Mouse (Mus musculus) thymus, postnatal 36 days (tissue): ENCODE results near the gene Mtmr3.
"Not testable (repeated sequence)": the region's sequence is repeated elsewhere in the genome, so short reads cannot be mapped to it uniquely, and the experiment has no call there.

Source experiments
- DNase-seq, 2 experiments: peaks; one replicate each; pipeline ENCODE4 v3.0.0; 2022; ENCODE audit warnings: mixed read lengths in 2 of 2

Gene Mtmr3

DNA sequence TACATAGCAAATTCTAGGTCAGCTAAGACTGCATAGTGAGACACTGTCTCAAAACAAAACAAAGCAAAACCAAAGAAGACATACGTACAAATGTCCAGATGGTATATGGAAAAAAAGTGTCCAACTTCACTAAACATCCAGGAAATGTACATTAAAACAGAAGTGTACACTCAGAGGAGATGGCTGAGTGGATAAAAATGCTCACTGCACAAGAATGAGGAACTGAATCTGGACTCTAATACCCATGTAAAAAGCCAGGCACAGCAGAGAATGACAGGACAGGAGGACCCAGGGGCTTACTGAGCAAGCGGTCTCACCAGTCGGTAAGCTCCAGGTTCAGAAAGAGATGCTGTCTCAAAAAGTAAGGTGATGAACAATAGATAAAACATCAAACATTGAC is 5.3 kb upstream of the Mtmr3 start:
- DNase-seq = no peak

DNA sequence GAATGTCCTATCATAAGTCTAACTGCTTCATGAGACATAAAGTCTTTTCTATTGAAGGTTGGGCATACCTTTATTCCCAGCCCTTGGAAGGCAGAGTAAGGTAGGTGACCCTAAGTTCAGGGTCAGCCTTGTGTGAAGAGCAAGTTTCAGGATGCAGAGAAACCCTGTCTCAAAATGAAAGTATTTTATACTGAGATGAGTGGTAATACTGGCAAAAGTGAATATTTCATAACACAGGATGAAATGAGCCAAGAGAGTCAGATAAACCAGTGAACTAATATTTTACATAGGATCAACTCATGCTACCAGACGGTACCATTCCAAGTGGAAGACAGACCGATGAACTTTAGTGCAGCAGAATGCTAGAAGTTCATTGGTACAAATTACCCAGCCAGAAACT is 3.7 kb upstream of the Mtmr3 start:
- DNase-seq = no peak

GRCm38 (mm10) chr11:4593849-4594607 is 635 bp downstream of the Mtmr3 start:
- DNase-seq = no peak

DNA sequence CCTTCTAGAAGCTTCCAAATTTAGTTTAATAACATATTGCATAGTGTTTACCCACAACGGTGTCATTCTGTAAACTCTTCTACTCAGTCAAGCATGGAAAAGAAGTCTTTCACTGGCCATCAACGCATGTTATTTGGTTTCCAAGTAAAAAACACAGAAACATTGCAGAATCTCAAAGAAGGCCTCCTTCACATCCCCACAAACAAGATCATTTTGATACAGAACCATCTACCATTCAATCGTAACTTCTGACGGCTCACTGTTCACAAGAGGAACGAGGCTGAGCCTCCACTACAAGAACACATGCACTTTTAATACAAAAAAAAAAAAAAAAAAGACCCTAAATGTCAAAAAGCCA is 1.2 kb downstream of the Mtmr3 start:
- DNase-seq = no peak

DNA sequence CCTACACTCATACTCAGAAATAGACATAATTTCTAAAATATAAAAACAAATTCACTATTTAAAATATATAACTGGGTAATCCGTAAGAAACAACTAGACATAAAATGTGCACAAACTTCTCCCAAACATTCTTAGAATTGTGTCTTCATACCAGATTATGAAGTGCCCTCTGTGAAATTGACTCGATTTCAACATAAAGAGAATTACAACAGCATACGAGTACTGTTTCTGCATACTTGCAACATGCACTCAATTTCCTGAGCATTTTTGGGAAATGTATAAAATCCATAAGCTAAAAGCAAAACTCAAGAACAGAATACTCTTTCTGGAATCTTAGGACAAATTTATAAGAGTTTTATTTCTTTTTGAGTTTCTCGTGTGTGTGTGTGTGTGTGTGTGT is 2.9 kb downstream of the Mtmr3 start:
- DNase-seq = no peak

DNA sequence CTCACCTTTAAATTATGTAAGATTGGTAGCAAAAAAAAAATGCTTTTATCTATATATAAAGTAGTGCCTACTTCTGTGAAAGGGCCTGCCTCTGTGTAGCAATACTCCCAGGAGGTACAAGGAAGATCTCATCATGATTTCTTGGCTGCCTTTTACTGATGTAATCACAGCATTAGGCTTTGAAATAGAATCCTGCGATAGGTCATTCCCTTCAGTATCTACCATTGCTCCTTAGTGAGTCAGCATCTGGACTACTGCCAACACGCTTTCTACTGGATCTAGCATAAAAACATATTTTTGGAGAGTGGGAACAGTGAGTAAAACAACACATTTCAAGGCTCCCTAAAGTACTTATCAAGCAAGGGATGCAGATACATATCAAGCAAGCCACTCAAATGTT is 16.0 kb downstream of the Mtmr3 start:
- no peak for DNase-seq

- DNase-seq = no peak
These were observed 17.6 kb downstream of the Mtmr3 start for GRCm38 (mm10) chr11:4577079-4577478.

DNA sequence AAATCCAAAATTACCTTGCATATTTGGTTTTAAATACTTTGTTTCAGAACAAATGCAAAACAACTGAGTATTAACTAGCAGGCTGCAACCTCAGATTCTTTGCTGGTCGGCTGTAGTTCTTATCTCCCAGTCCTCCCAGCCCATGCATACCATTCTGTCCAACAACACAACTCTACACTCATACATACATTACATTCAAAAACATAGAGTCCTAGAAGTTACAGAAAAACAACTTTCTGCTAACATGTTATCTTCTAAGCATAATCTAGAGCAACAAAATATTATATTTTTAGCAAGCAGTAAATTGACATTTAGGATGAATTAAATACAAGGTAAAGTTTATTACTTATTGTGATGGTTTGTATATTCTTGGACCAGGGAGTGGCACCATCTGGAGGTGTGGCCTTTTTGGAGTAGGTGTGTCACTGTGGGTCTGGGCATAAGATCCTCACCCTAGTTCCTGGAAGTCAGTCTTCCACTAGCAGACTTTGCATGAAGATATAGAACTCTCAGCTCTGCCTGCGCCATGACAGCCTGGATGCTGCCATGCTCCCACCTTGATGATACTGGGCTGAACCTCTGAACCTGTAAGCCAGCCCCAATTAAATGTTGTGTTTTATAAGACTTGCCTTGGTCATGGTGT is 18.5 kb downstream of the Mtmr3 start:
- DNase-seq = not testable (repeated sequence)

DNA sequence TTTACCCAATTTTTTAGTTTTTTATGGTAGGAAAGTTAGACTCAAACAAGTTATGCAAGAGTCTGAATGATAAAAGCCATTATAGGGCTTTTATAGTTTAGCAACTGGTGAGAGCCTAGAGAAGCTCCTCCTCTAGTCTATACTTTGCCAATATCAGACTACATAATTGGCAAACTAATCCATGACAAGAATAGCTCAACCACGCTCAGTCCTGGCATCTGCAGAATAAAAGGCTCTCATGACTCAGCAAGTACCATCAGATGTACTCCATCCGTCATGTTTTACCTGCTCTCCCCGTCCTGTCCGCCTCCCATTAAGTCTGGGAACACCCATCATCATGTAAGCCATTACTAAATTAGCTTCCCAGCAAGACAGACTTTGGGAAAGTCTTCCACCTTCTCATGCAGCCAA is 23.2 kb downstream of the Mtmr3 start:
- no peak for DNase-seq

GRCm38 (mm10) chr11:4566333-4566732 is 28.3 kb downstream of the Mtmr3 start:
- no peak for DNase-seq

DNA sequence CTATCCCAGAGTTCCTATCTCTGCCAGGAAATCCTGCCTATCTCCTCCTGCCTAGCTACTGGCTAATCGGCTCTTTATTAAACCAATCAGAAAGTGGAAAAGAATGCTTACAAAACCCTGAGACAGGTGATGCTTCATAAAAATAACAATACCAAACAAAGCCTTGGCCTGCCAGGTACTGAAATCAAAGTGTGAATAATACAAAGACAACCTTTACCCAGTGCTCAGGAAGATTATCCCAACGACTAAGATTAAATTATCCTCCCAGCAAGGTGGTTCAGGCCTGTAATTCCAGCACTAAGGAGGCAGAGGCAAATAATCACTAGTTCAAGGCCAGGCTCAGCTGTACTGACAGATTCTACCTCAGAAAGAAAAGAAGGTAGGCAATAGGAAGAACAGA is 29.1 kb downstream of the Mtmr3 start:
- DNase-seq = no peak

DNA sequence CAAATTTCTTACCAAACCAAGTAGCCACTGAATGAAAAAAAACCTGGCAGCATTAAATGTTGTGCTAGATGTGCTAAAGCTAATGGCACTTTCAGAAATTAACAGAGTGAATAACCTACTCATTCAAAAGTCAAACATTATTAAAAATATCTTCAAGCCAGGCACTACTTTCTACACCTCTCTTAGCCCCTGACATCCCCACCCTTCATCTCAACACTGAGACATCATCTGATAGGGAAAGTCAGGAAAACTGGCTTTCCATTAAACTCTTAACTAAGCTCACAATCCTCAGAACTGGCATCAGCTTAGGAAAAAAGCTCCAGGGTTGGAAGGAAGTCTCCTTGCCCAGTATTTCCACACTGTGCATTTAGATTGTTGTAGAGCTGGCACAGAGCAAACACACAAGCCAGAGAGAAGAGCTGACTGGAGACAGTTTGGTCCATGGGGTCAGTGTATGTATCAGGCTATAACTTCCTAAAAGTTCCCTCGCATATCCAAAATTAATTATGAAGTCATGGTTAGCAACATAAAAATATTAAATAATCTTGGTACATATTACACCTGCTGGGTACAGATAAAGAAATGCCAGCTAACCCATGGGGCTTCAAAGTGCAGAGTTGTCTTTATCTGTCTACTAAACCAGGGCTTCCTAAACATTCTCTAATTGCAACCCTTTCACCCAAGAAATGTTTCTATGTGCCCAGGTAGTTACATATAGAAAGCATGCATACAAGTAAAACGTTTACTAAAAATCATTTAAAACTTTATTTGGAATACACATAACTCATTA is 41.2 kb downstream of the Mtmr3 start:
- DNase-seq = no peak

DNA sequence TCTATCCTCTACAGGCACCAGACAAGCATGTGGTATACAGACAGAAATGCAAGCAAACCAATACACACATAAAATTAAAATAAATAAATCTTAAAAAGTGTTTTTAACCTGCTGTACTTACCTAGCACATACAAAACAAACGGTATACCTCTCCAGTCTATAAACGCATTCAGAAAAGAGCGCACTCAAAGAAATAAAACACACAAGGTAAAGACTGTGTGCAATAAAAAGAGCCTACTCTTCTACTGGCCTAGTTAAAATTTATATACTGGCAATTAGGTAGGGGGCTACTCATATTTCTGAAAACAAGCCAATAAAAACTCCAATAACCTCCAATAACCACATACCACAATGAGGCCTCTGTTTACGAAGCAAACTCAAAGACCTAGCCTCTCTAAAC is 47.1 kb downstream of the Mtmr3 start:
- DNase-seq = no peak

GRCm38 (mm10) chr11:4545976-4546375 is 48.7 kb downstream of the Mtmr3 start:
- no peak for DNase-seq

GRCm38 (mm10) chr11:4545401-4545800 is 49.3 kb downstream of the Mtmr3 start:
- no peak for DNase-seq

- not testable (repeated sequence) for DNase-seq
These were observed 50.1 kb downstream of the Mtmr3 start for GRCm38 (mm10) chr11:4544627-4544921.

- DNase-seq = no peak
These were observed 50.7 kb downstream of the Mtmr3 start for GRCm38 (mm10) chr11:4543746-4544626.

GRCm38 (mm10) chr11:4543040-4543551 is 51.6 kb downstream of the Mtmr3 start:
- no peak for DNase-seq

DNA sequence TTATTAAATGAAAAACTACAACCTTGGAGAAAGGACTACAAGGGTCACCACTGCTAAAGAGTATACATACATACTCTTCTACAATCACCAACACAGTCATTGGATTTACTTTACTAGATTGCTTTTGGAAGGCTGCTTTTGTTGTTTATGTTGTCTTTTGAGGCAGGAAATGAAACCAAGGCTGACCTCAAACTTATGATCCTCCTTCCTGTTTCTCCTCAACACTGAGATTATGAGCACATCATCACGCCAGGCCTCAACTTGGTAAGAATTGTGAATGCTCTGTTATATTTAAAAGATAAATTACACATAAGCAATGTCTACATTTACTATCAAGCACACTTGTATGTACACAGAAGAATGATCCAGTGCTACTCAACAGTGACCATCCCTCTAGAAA is 58.0 kb downstream of the Mtmr3 start:
- DNase-seq = no peak

- DNase-seq = no peak
These were observed 67.5 kb downstream of the Mtmr3 start for GRCm38 (mm10) chr11:4527132-4527531.

- no peak for DNase-seq
These were observed 72.5 kb downstream of the Mtmr3 start for GRCm38 (mm10) chr11:4522142-4522664.

DNA sequence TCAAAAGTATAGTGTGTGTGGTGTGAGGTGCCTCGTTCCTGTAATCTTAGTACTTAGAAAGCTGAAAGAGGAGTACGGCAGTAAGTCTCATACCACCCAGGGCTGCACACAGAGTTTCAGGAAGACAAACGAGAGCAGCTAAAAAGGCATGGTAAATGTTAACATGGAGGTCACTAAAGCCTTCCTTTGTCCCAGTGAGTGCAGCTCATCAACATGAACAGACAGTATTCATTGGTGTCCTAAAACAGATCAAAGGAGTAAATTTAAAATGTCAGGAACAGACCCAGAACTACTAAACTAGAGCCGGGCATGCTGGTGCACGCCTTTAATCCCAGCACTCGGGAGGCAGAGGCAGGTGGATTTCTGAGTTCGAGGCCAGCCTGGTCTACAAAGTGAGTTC is 75.7 kb downstream of the Mtmr3 start:
- DNase-seq = no peak

- DNase-seq = no peak
These were observed 87.2 kb downstream of the Mtmr3 start for GRCm38 (mm10) chr11:4507421-4507820.
